Mouse (Mus musculus) ES-Bruce4 (cell line): ENCODE measurements at regions not wholly inside any gene's neighbourhood (a gene's known extent, or its start where the extent isn't known, plus 50 kb on each side); places are given as distances from the start of the nearest gene placed in this dataset.

ENCODE experiments used
- H3K27ac ChIP-seq: 2 replicates; pipeline ENCODE4 v1.5.1; 2012; ENCODE audit warnings: low read length, inconsistent platforms; ENCODE audit not compliant: insufficient read depth
- H3K27me3 ChIP-seq: 2 replicates; pipeline ENCODE4 v1.6.1; 2012; ENCODE audit warnings: mild to moderate bottlenecking, low read length, inconsistent platforms; ENCODE audit not compliant: control insufficient read depth, poor library complexity, insufficient read depth, severe bottlenecking
- H3K36me3 ChIP-seq: 2 replicates; pipeline ENCODE4 v1.6.1; 2012; ENCODE audit warnings: inconsistent platforms, mild to moderate bottlenecking, low read length, moderate library complexity; ENCODE audit not compliant: control insufficient read depth, poor library complexity, insufficient read depth, severe bottlenecking
- H3K4me1 ChIP-seq: one replicate; pipeline ENCODE4 v1.8.1; 2011; ENCODE audit warnings: low read length; ENCODE audit not compliant: control insufficient read depth, insufficient read depth
- H3K4me3 ChIP-seq: 2 replicates; pipeline ENCODE4 v1.5.1; 2011; ENCODE audit warnings: low read depth, mild to moderate bottlenecking, low read length
- H3K9ac ChIP-seq: 2 replicates; pipeline ENCODE4 v1.6.1; 2012; ENCODE audit warnings: low read depth, mild to moderate bottlenecking, inconsistent platforms; ENCODE audit not compliant: poor library complexity, severe bottlenecking
- H3K9me3 ChIP-seq: replicated peaks from 2 replicates; pipeline ENCODE4 v1.6.1; 2012; ENCODE audit warnings: mild to moderate bottlenecking, low read length, inconsistent platforms; ENCODE audit not compliant: control insufficient read depth, poor library complexity, insufficient read depth, severe bottlenecking
- CTCF ChIP-seq: IDR thresholded peaks from one replicate; pipeline ENCODE4 v1.8.1; 2011; ENCODE audit warnings: low read depth, low read length
- EP300 ChIP-seq: IDR thresholded peaks from 2 replicates; pipeline ENCODE4 v1.6.1; 2011; ENCODE audit warnings: low read depth, low read length; ENCODE audit not compliant: insufficient read depth
- POLR2A ChIP-seq: IDR thresholded peaks from one replicate; pipeline ENCODE4 v1.8.1; 2011; ENCODE audit warnings: low read length; ENCODE audit not compliant: insufficient read depth

DNA sequence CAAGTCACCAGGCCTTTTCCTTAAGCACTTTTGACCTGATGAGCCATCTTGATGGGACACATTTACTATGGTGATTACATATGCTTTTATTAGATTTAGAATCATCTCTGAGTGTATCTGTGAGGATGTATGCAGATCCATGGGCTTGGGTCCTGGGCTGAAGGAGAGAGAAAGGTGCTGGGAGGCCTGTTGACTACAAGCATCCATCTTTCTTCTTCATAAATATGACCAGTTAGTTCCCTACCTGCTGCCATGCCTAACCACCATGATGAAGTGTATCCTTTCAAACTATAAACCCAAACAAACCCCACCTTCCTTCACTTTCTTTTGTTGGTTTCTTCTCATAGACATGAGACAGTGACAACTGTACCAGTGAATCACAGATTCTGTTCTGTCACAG lies 492.2 kb upstream of the Klf4 start:
- Histone ChIP-seq H3K36me3 (no peaks in the 10 kb centered on the region), H3K27me3 (no peaks in the 10 kb centered on the region), H3K27ac (no peak overlapping the region), H3K9ac (no peak overlapping the region), H3K4me1 (no peaks in the 10 kb centered on the region), H3K9me3 (0 out of 2 replicates have a peak, but pooled peaks cover 2% of the 10 kb centered on the region), H3K4me3 (no peak overlapping the region)
- TF ChIP-seq CTCF (no peak), EP300 (no peak), POLR2A (no peak)

DNA sequence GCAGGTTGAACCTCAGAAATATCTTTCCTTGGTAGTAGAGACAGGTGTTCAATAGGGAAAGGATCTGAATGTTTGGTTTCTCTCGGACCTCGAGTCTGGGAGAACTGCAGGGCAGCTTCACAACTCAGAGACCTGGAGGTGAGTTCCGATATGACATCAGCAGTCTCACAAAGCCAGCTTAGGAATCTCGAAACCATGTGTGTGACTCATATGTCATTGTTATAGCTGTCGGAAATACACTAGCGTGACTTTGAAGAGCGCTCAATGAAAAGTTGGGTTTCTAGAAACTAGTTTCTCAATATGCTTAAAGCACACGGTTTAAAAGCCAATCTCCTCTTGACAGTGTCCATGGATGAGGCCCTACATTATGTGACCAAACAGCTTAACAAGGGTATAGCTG lies 485.9 kb upstream of the Klf4 start:
- Histone ChIP-seq H3K4me3 (no peak overlapping the region), H3K4me1 (no peaks in the 10 kb centered on the region), H3K27ac (no peak overlapping the region), H3K9ac (no peak overlapping the region), H3K27me3 (no peaks in the 10 kb centered on the region), H3K9me3 (no peaks in the 10 kb centered on the region), H3K36me3 (no peaks in the 10 kb centered on the region)
- no peak for TF ChIP-seq EP300
- no peak for TF ChIP-seq CTCF
- no peak for TF ChIP-seq POLR2A

DNA sequence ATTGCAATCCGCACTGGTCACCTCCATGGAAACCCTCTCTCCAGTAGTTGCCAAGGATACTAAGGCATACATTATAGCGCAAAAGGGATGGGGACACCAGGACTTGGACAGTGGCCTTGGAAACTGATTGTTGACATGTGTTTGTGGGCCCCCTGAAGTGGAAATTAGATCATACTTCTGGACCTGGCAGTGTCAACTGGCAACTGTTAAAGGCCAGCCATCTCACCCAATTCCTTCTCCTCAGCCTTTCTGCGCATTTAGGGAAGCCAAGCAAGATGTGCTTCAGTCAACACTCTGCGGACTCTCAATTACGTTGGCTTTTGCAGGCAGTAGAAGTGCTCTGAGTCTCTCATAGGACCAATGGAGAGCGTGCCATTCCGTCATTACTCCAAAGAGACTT lies 483.2 kb upstream of the Klf4 start:
- Histone ChIP-seq H3K9me3 (no peaks in the 10 kb centered on the region), H3K4me1 (no peaks in the 10 kb centered on the region), H3K27ac (no peak overlapping the region), H3K4me3 (no peak overlapping the region), H3K27me3 (no peaks in the 10 kb centered on the region), H3K9ac (no peak overlapping the region), H3K36me3 (no peaks in the 10 kb centered on the region)
- TF ChIP-seq POLR2A (no peak), EP300 (no peak), CTCF (no peak)

DNA sequence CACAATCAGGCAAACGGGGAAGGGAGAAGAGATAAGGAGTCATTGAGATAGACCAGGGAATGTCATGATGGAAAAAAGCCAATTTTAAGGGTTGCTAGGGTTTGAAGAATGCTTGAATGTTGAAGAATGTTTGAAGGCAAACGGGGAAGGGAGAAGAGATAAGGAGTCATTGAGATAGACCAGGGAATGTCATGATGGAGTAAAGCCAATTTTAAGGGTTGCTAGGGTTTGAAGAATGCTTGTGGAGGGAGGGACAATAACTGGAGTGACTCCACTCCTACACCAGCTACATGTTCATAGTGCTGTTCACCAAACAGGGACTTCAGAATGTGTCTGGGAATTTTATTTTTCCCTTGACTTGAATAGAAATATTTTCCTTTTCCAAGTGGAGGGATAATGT lies 476.0 kb upstream of the Klf4 start:
- no peak overlapping the region for H3K9ac ChIP-seq
- no peak overlapping the region for H3K4me3 ChIP-seq
- no peaks in the 10 kb centered on the region for H3K9me3 ChIP-seq
- H3K27me3 ChIP-seq, result no peaks in the 10 kb centered on the region
- H3K36me3 ChIP-seq, result no peaks in the 10 kb centered on the region
- H3K27ac ChIP-seq, result no peak overlapping the region
- H3K4me1 ChIP-seq, result no peaks in the 10 kb centered on the region
- TF ChIP-seq EP300 (no peak), CTCF (no peak), POLR2A (no peak)

DNA sequence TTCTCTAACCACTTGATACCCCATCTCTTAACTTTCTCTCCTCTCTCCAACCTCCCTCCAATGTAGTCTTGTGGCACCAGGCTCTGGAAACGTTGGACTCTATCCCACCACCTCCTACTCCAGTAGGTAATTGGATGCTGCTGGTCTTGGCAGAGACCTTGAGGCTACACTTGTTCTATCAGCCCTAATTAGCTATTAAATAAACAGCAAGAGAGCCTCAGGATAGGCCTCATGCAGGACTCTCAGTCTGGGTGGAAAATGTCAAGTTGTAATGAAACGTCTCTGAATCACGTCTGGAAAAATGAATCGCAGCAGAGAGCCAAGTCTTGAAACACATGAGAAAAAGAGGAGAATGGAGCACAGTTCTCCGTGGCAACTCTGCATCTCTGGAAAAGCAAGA lies 472.0 kb upstream of the Klf4 start:
- no peak overlapping the region for H3K9ac ChIP-seq
- H3K36me3 ChIP-seq, result no peaks in the 10 kb centered on the region
- no peaks in the 10 kb centered on the region for H3K9me3 ChIP-seq
- H3K4me3 ChIP-seq, result no peak overlapping the region
- TF ChIP-seq CTCF, result no peak
- TF ChIP-seq EP300, result no peak
- TF ChIP-seq POLR2A, result no peak
- H3K27me3 ChIP-seq, result no peaks in the 10 kb centered on the region
- H3K27ac ChIP-seq, result no peak overlapping the region
- H3K4me1 ChIP-seq, result no peaks in the 10 kb centered on the region

DNA sequence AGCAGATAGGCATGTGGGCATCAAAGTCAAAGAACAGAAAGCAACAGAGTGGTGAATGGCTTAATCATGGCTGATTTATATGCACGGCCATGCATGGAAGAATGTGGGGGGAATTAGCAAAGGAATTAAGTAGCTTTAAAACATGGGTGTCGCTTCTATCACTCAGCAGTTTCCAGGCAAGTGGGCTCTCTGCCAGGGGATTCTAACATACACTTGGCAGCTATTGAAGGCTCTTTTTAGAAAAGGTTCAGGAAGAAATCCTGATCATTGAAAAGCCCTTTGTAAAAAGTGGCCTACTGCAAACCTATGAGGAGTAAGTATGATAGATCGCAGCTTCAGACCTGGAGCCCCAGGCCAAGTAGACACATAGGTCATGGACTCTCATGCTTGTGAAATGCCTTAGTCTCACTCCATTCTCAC lies 469.1 kb upstream of the Klf4 start:
- no peak overlapping the region for H3K9ac ChIP-seq

More for the DNA sequence above, 469.1 kb upstream of the Klf4 start:
- TF ChIP-seq POLR2A, result no peak
- TF ChIP-seq CTCF, result no peak
- no peak for TF ChIP-seq EP300
- Histone ChIP-seq H3K27me3 (no peaks in the 10 kb centered on the region), H3K36me3 (no peaks in the 10 kb centered on the region), H3K4me3 (no peak overlapping the region), H3K27ac (no peak overlapping the region), H3K9me3 (no peaks in the 10 kb centered on the region), H3K4me1 (no peaks in the 10 kb centered on the region)
